Mouse (Mus musculus): ENCODE data around the gene Maneal. TPM values are rescaled to one million over a fixed set of nuclear protein-coding genes. Genes with fewer than 3 reads are reported as not detected.

Maneal gene
- 0.24 TPM for polyA plus RNA-seq (2017; shearing (Covaris generic))

DNA sequence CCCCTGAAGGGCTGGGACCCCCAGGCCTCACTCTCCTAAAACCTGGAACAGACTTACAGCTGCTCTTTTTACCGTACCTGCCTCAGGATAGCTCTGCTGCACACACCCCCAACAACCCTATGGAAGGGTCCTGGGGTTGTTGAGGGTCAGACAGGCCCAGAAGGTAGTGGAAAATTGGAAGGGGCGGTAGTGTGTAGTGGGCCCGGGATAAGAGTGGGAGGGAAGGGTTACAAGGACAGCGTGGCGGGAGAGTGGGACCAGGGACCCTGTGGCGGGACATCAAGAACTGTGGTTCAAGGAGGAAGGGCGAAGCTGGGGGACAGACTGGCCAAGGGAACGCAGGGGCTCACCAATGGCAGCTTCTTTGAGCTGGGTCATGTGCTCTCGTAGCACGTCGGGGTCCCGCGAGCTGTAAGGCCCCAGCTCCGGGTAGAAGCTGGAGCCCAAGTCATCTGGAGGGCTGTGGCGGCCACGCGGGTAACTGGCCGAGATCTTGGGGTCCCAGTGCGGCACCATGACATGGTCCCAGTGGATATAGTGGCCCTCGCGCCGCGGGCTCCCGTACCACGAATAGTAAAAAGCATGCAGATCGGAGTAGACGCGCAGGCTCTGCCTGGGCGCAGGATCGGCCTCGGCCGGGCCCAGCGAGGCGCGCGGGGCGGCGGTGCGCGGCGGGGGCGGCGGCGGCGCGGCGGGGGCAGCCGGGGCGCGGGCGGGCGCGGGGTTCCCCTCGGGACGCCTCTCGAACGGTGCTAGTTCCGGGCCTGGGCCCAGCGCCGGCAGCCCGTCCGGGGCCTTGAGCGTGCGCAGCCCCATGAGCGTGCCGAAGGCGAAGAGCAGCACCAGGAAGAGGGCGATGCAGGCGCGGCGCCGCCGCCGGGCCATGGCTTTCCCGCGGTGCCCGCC, at the start of gene Maneal:
Gene Maneal (minus strand): TSS at position 889 of the 906 bp plus-strand sequence.

DNA sequence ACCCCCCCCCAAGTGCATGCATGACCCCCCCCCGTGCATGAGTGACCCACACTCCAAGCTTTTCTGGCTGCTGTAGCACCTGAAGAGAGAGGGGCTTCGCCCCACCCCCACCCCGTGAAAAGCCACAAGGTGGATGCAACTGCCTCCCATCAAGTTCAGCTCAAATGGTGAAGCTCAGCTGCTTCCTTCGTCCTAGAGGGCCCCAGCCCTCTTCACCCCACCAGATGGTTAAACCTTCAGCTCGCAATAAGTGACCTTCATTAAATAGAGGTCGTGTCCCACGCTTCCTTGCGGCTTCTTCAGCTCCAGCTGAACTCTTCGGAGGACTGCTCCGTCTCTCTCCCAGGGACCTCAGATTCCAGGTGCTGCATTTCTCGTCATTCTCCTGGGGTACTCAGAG, 18.6 kb upstream of the Maneal start, which contains the start of gene Epha10:
Gene Epha10 (plus strand): TSS at position 301 of the 400 bp plus-strand sequence.

DNA sequence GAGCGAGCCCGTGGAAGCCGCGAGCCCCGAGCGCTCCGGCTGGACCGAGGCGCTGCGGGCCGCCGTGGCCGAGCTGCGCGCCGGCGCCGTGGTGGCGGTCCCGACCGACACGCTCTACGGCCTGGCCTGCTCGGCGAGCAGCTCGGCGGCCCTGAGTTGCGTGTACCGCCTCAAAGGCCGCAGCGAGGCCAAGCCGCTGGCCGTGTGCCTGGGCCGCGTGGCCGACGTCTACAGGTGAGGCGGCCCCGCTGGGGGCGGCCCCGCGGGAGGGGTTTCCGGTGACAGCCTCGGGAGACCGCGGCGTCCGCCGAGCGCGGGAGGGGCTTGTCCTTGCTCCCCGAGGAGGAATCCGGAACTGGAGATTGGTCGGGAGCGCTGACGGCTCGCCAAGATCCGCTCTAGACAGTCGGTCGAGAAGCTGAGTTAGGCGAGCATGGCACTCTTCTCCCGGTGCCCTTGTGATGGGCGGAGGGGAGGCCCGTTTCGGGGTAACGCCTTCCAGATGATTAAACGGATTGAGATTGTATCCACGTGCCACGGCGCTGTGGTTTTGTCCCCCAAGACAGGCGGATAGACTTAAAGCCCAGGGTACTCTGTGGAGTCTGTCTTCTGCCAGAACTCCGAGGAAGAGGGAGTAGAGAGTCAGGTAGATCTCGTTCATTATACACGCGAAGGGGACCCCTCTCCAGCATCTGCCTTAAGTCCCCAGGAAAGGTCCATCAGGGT, 10.9 kb downstream of the Maneal start, which contains the start of gene 1110065P20Rik:
Gene 1110065P20Rik (minus strand): TSS at position 264 of the 726 bp plus-strand sequence.

DNA sequence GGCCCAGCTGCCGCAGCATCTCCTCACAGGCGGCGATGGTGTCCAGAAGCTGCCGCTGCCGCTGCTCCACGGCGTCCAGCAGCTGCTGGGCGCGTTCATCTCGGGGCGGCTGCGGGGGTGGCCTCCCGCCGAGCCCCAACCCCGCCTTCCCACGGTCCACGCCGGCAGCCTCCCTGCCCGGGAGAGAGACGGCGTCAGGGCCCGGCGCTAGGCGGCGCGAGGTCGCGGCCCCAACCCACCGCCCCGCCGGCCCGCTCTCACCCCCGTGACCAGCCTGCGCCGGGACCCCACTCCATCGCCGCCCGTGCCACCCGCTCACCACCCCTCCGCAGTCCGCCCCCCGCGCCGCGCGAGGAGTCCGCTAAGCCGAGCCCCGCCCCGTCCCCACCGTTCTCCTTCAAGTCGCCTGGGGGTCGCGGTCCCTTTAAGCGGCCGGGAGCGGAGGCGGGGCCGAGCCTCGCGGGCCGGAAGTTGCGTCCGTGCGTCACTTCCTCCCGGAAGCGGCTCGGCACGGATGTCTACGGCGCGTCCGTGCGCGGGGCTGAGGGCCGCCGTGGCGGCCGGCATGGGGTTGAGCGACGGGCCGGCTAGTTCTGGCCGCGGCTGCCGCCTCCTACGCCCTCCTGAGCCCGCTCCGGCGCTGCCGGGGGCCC, 11.6 kb downstream of the Maneal start, which contains the start of gene Yrdc:
Gene Yrdc (plus strand): TSS at position 419 of the 653 bp plus-strand sequence.

Other genes with a start within 250 kb of the Maneal start
- gene Pou3f1, start 205.4 kb downstream of the Maneal start, polyA plus RNA-seq (2017; shearing (Covaris generic)): not detected
- 76.9 TPM for gene Utp11, start 168.6 kb downstream of the Maneal start, polyA plus RNA-seq (2017; shearing (Covaris generic))
- gene Fhl3, start 161.5 kb downstream of the Maneal start, polyA plus RNA-seq (2017; shearing (Covaris generic)): 0.82 TPM
- gene Sf3a3, start 147.4 kb downstream of the Maneal start, polyA plus RNA-seq (2017; shearing (Covaris generic)): 141 TPM
- gene Inpp5b, start 120.3 kb downstream of the Maneal start, polyA plus RNA-seq (2017; shearing (Covaris generic)): 151 TPM
- 26.5 TPM for gene Mtf1, start 60.1 kb downstream of the Maneal start, polyA plus RNA-seq (2017; shearing (Covaris generic))
- gene Yrdc, start 11.5 kb downstream of the Maneal start, polyA plus RNA-seq (2017; shearing (Covaris generic)): 2.3 TPM
- gene 1110065P20Rik, start 11.0 kb downstream of the Maneal start, polyA plus RNA-seq (2017; shearing (Covaris generic)): 4.4 TPM
- not detected for gene Epha10, start 18.7 kb upstream of the Maneal start, polyA plus RNA-seq (2017; shearing (Covaris generic))
- 19.3 TPM for gene 9930104L06Rik, start 74.9 kb upstream of the Maneal start, polyA plus RNA-seq (2017; shearing (Covaris generic))
- gene Cdca8, start 77.1 kb upstream of the Maneal start, polyA plus RNA-seq (2017; shearing (Covaris generic)): 11.3 TPM
- not detected for gene Rspo1, start 124.3 kb upstream of the Maneal start, polyA plus RNA-seq (2017; shearing (Covaris generic))
- 104 TPM for gene Gnl2, start 154.4 kb upstream of the Maneal start, polyA plus RNA-seq (2017; shearing (Covaris generic))
- not detected for gene Dnali1, start 203.5 kb upstream of the Maneal start, polyA plus RNA-seq (2017; shearing (Covaris generic))
- 10.7 TPM for gene Snip1, start 204.5 kb upstream of the Maneal start, polyA plus RNA-seq (2017; shearing (Covaris generic))
- gene Meaf6, start 223.0 kb upstream of the Maneal start, polyA plus RNA-seq (2017; shearing (Covaris generic)): 55.0 TPM

All from CD4-positive, CD25-positive, alpha-beta regulatory T cell, adult 9 weeks (primary cell).